Mouse (Mus musculus): ENCODE measurements at regions not wholly inside any gene's neighbourhood (a gene's known extent, or its start where the extent isn't known, plus 50 kb on each side); places are given as distances from the start of the nearest gene placed in this dataset.

DNA sequence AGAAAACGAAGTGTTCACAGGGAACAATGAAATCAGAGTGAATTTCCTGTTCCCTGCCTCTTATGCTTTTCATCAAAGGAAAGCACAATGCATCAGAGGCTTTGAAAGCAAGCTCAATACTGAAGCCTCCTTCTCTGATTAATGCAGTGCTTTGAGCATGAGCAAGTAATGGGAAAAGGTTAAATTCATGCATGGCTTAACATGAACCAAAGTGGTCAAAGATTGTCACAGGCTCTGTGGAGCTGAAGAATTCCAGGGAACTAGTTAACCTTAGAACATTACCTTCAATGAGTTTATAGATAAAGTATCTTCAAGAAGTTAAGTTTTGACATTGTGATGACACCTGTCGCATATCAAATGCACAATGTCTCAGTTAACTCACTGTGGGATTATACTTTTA lies 2917.5 kb upstream of the Gm7489 start:
- no peak for TF ChIP-seq POLR2A (IDR thresholded peaks at IDR 0.05; ENCODE audit: control insufficient read depth, low read depth, low read length)
- no peak for TF ChIP-seq CTCF (IDR thresholded peaks at IDR 0.05; ENCODE audit: control insufficient read depth, insufficient read depth, insufficient replicate concordance, low read depth, low read length)

Data from testis, adult 2 months (tissue).